Mouse (Mus musculus): ENCODE measurements at regions not wholly inside any gene's neighbourhood (a gene's known extent, or its start where the extent isn't known, plus 50 kb on each side); places are given as distances from the start of the nearest gene placed in this dataset.

DNA sequence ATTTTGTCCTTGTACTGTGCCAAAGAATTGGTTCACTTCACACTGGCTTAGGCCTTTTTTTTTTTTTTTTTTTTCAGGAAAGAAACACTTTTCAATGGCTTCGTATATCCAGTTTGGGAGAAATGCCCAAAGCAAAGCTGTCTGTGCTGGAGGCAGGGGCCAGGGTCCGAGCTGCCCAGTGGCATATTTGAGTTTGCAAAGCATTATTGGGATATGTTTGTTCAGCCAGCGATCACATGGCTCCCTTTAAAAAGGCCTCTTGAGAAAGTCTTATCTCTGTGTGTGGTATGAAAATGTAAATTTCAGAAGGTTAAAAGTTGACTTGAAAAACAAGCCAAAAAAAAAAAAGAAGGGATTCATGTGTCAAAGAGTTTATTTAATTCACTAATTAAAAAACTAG lies 130.1 kb downstream of the 1500009L16Rik start:
- no peak for TF ChIP-seq CTCF (IDR thresholded peaks at IDR 0.05; ENCODE audit: low read depth)
- no peak for TF ChIP-seq EP300 (optimal IDR thresholded peaks at IDR 0.05)
